Mouse (Mus musculus) lung, postnatal 36 days (tissue): ENCODE measurements around the gene Brwd3.

ENCODE experiments used
- DNase-seq: peaks from one replicate; pipeline ENCODE4 v3.0.0; 2022; ENCODE audit warnings: mixed read lengths

Gene Brwd3

GRCm38 (mm10) chrX:108834090-108834774 is at the start of gene Brwd3:
Gene Brwd3 (minus strand): TSS chrX:108834372.
- peak; percentile 94 for DNase-seq

- DNase-seq = no peak
Measured at GRCm38 (mm10) chrX:108862632-108863031, 28.5 kb upstream of the Brwd3 start.

DNA sequence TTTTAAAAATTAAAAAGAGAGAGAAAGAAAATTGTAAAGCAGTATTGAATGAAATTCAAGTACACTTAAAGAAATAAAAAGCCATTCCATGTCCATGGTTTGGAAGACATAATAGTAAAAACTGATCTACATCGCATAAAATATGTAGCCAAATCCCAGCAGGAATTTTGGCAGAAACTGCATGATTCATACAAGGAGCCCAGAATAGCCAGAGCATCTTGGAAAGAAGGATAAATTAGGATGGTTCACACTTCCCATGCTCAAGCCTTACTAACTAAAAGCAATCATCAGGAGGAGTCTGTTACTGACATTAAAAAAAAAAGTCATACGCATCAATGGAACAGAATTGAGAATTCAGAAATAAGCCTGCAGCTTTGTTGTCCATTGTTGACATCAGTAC is 8.5 kb upstream of the Brwd3 start:
- no peak for DNase-seq

GRCm38 (mm10) chrX:108836416-108836815 is 2.2 kb upstream of the Brwd3 start:
- DNase-seq = no peak

DNA sequence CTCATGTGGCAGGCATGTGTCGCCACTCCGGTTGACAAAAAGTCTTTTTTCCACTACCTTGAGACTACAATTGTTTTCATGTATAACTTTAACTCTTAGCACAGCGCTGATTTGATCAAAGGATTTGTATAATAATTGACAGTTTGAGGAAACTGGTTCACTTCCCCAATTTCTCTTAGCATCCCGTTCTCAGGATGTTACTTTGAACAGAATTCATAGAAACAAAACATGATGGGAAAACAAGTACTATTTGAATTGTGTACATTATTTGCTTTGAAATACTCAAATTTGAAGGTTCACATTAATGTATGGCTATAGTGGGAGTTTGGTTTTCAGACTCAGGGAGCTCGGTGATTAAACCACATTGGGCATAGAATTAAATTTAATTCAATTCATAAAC is 1.1 kb upstream of the Brwd3 start:
- no peak for DNase-seq

DNA sequence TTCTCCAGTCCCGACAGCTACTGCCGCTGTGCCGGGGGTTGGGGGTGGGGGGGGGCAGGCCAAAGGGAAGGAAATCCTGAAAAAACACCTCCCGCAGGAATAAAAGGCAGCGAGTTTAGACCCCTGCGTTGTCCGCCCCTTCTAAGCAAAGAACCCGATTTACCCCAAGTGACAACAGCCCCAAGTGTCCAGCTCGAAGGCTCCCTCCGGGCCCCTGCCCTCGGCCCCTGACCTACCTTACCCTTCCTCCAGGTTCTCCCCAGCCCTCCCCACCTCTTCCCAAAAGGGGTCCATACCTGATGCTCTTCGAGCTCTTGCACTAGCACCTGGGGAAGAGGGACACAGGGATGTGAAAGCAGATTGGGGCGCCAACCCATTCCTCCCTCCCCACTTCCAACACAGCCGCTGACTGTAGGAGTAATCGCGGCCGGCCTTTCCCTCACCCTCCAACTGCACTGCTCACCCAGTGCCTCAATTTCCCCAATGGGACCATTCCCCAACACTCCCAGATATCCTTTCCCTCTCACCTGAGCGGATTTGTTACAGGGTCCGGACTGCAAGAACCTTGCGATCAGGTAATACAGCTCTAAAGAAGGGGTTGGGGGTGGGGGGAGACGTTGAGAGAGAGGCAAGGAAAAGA is 671 bp downstream of the Brwd3 start:
- peak; percentile 9 for DNase-seq

DNA sequence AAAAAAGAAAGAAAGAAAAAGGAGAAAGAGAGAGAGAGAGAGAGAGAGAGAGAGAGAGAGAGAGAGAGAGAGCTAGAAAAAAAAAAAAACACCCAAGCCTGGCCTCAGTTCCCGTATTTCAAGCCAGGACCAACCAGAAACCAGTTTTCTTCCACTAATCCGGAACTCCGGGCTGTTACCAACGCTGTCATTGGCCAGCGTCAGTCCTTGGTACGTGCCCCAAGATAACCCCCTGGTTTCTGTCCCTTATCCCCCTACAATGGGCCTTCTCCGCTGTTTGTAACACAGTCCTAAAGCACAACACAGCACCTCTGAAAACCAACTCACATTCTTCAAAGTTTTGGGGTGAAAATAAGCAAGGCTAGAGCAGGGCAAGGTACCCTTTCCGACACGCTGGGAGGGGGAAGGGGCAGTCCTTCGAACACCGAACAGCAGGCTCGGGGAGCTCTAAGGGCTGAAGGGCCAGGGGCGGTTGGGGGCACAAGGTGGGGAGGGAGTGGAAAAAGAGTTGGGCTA is 1.4 kb downstream of the Brwd3 start:
- DNase-seq = peak; percentile 93

DNA sequence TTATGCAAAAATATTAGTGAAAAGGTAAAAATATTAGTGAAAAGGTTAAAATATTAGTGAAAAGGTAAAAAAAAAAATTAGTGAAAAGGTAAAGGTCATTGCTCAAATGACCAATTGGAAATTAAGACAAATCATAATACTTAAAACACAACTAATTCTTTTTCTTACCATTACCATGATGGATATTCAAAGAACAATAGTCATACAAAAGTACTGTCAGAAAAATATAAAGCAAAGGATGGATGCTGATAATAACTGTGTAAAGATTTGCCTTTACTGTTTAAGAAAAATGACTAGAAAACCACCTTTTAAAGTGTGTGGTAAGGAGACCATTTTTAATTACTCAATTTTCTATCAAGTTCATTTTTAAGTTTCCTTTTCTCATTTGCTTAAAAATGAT is 2.9 kb downstream of the Brwd3 start:
- no peak for DNase-seq

- peak; percentile 44 for DNase-seq
Measured at GRCm38 (mm10) chrX:108828111-108828510, 6.1 kb downstream of the Brwd3 start.

- no peak for DNase-seq
Measured at GRCm38 (mm10) chrX:108797268-108797667, 36.9 kb downstream of the Brwd3 start.

GRCm38 (mm10) chrX:108783724-108784123 is 50.4 kb downstream of the Brwd3 start:
- DNase-seq = no peak

DNA sequence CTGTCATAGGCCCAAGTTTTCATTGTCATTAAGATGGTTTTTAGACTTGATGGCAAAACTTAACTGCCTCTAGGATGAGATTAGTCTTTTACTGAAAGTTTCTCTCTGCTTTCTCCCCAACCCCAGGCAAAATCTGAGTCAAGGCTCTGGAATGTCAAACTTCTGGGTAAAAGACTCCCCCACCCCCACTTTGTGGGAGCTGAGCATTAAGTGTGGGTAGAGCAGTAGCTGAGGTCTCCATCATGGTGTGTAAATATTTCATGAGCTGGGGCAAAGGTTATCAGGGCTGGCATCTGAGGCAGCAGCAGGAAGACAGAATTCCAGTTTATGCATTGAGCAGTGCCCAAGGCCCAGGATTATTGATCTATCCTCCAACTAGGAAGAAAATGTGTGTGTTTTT is 102.4 kb downstream of the Brwd3 start:
- peak; percentile 3 for DNase-seq

- DNase-seq = no peak
Measured at GRCm38 (mm10) chrX:108729564-108729963, 104.6 kb downstream of the Brwd3 start.

DNA sequence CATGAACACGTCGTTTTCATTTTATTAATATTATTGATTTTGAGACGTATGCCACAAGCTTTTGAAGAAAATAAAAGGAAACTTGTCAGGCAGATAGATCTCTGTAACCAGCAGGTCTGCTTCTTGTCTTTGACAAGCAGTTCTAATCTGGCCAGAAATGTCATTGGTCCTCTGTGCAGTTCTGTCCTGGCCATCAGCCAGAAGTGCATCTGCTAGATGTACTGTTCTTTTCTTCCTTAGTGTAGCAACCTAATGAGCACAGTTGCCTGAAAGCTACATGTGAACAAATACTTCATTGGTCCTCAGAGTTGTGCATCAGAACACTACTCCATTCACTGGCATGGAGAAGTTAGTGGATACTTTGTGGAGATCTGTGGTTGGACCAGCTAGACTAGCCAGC is 105.1 kb downstream of the Brwd3 start:
- peak; percentile 11 for DNase-seq

- DNase-seq = no peak
Measured at GRCm38 (mm10) chrX:108728334-108728733, 105.8 kb downstream of the Brwd3 start.

DNA sequence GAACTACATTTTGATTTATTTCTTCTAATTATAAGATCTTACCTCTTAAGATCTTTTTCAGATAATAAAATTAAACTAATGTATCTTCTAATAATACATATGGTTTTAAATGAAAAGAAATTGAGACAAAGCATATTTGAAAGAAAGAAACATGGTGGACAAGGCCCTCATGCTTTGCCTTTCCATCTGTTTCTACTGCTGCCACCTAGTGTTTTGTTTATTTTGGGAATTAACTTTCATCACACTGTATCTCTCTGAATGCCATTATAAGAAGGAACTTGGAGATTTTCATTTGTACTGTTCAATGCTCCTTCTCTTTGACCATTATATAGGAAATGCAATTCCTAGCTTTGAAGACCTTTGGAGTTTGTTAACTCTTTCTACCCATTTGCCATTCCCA is 109.9 kb downstream of the Brwd3 start:
- DNase-seq = no peak

- no peak for DNase-seq
Measured at GRCm38 (mm10) chrX:108722447-108722846, 111.7 kb downstream of the Brwd3 start.

GRCm38 (mm10) chrX:108704312-108704711 is 129.9 kb downstream of the Brwd3 start:
- no peak for DNase-seq
